Mouse (Mus musculus) spleen, adult 2 months (tissue): Measurements from ENCODE around the gene Aen. TPM values are rescaled to one million over a fixed set of nuclear protein-coding genes. Genes with fewer than 3 reads are reported as not detected.

ENCODE experiments used
- DNase-seq, 2 experiments: peaks; one replicate each; pipeline versions ENCODE4 v3.0.0 to v3.0.0-alpha.2; 2012 to 2021; ENCODE audit warnings: low spot score in 2 of 2, low read depth in 1 of 2
- H3K27ac ChIP-seq: fragments of 200-500 bp; 2 replicates; pipeline ENCODE4 v1.5.1; 2012; ENCODE audit warnings: low read length, inconsistent platforms; ENCODE audit not compliant: insufficient read depth
- H3K27me3 ChIP-seq: fragments of 200-500 bp; 2 replicates; pipeline ENCODE4 v1.6.1; 2012; ENCODE audit warnings: mild to moderate bottlenecking, moderate library complexity, low read length, inconsistent platforms; ENCODE audit not compliant: control insufficient read depth, insufficient read depth
- H3K36me3 ChIP-seq: fragments of 200-500 bp; 2 replicates; pipeline ENCODE4 v1.6.1; 2012; ENCODE audit warnings: mild to moderate bottlenecking, low read length, inconsistent platforms; ENCODE audit not compliant: control insufficient read depth, insufficient read depth
- H3K4me1 ChIP-seq: fragments of 200-500 bp; 2 replicates; pipeline ENCODE4 v1.6.1; 2011; ENCODE audit warnings: inconsistent platforms; ENCODE audit not compliant: control insufficient read depth, insufficient read depth, insufficient read length
- H3K4me3 ChIP-seq: fragments of 200-500 bp; 2 replicates; pipeline ENCODE4 v1.5.1; 2011; ENCODE audit warnings: mild to moderate bottlenecking, inconsistent platforms; ENCODE audit not compliant: insufficient read depth, insufficient read length; ENCODE audit errors: extremely low read depth
- CTCF ChIP-seq: fragments of 200-500 bp; IDR thresholded peaks from 2 replicates; pipeline ENCODE4 v1.5.1; 2011; ENCODE audit warnings: mild to moderate bottlenecking, inconsistent platforms; ENCODE audit not compliant: insufficient read depth, insufficient read length, insufficient replicate concordance; ENCODE audit errors: extremely low read depth
- POLR2A ChIP-seq: fragments of 200-500 bp; IDR thresholded peaks from 2 replicates; pipeline ENCODE4 v1.6.1; 2011; ENCODE audit warnings: low read depth, low read length, inconsistent platforms
- WGBS: fragments of 180-500 bp; shearing (Covaris S2); methylation state at CpG from one replicate; pipeline ENCODE4 v1.1.7; 2018; 5-methylcytosine and 5-hydroxymethylcytosine counted together
- polyA plus RNA-seq: library from polyadenylated mRNA; depleted of rRNA; stranded (reverse); fragments of >200 nt; gene quantifications from 2 replicates; pipeline ENCODE4 v1.2.3, GENCODE M21; 2012; rRNA removed

Aen gene
- 14.6 and 18.1 TPM in 2 replicates for polyA plus RNA-seq

GRCm38 (mm10) chr7:78895653-78896333 lies at the start of gene Aen:
Gene Aen (plus strand): TSS chr7:78895854.
- WGBS: 1% methylated on average over 53 of the region's 53 CpGs
- H3K27ac ChIP-seq: no peak within 1 kb of the TSS

GRCm38 (mm10) chr7:78846066-78846716 lies 49.5 kb upstream of the Aen start:
- Histone ChIP-seq H3K4me3 (peak overlapping the region; percentile 87), H3K27ac (peak overlapping the region; percentile 87), H3K4me1 (no peaks in the 10 kb centered on the region; the same call in 1 of the 2 replicates), H3K27me3 (no peaks in the 10 kb centered on the region), H3K36me3 (peaks cover 14% of the 10 kb centered on the region)
- TF ChIP-seq POLR2A (no peak), CTCF (no peak)
- no peak for DNase-seq
- 9% methylated on average over 12 of the region's 12 CpGs for WGBS

More at GRCm38 (mm10) chr7:78895653-78896333, at the start of gene Aen:
- H3K4me3 ChIP-seq: peak within 1 kb of the TSS; percentile 72
- no peaks in the 10 kb centered on the region for H3K27me3 ChIP-seq
- peaks cover 5% of the 10 kb centered on the region; the same call in 1 of the 2 replicates for H3K4me1 ChIP-seq
- H3K36me3 ChIP-seq: no peaks in the 10 kb centered on the region
- TF ChIP-seq CTCF (no peak), POLR2A (no peak)
- peak; percentile 95 to 99 for DNase-seq

GRCm38 (mm10) chr7:78846737-78847434 lies 48.8 kb upstream of the Aen start, which contains the start of gene Det1:
Gene Det1 (minus strand): TSS chr7:78847263.
- peak; percentile 78 to 90 for DNase-seq
- no peaks in the 10 kb centered on the region; the same call in 1 of the 2 replicates for H3K4me1 ChIP-seq
- H3K27me3 ChIP-seq: no peaks in the 10 kb centered on the region
- WGBS: under 1% methylated on average over 53 of the region's 54 CpGs
- peak within 1 kb of the TSS; percentile 87 for H3K27ac ChIP-seq
- peaks cover 14% of the 10 kb centered on the region for H3K36me3 ChIP-seq
- TF ChIP-seq CTCF (peak; percentile 90), POLR2A (peak; percentile 46; the same call in 1 of the 2 replicates)
- peak within 1 kb of the TSS; percentile 87 for H3K4me3 ChIP-seq

- Histone ChIP-seq H3K27me3 (no peaks in the 10 kb centered on the region), H3K4me1 (no peaks in the 10 kb centered on the region), H3K36me3 (no peaks in the 10 kb centered on the region), H3K27ac (peak overlapping the region; percentile 55; the same call in 1 of the 2 replicates), H3K4me3 (no peak overlapping the region)
- TF ChIP-seq CTCF (no peak), POLR2A (no peak)
- DNase-seq: no peak
- WGBS: 47% methylated on average over 4 of the region's 4 CpGs
Observed at GRCm38 (mm10) chr7:78854051-78854450, 41.6 kb upstream of the Aen start.

GRCm38 (mm10) chr7:78855044-78855655 lies 40.5 kb upstream of the Aen start:
- DNase-seq: no peak
- no peaks in the 10 kb centered on the region for H3K4me1 ChIP-seq

GRCm38 (mm10) chr7:78863796-78864445 lies 31.7 kb upstream of the Aen start:
- Histone ChIP-seq H3K4me1 (no peaks in the 10 kb centered on the region), H3K27me3 (no peaks in the 10 kb centered on the region), H3K36me3 (no peaks in the 10 kb centered on the region), H3K4me3 (no peak overlapping the region), H3K27ac (no peak overlapping the region)
- 86% methylated on average over 7 of the region's 7 CpGs for WGBS
- DNase-seq: no peak
- TF ChIP-seq CTCF (no peak), POLR2A (no peak)

More at GRCm38 (mm10) chr7:78855044-78855655, 40.5 kb upstream of the Aen start:
- Histone ChIP-seq H3K27ac (no peak overlapping the region), H3K36me3 (no peaks in the 10 kb centered on the region), H3K27me3 (no peaks in the 10 kb centered on the region), H3K4me3 (no peak overlapping the region)
- TF ChIP-seq POLR2A (no peak), CTCF (no peak)
- 81% methylated on average over 5 of the region's 5 CpGs for WGBS
